Mouse (Mus musculus) kidney, adult 9 months (tissue): ENCODE results near the gene Rgs11.

Experiments used
- DNase-seq: peaks from one replicate; pipeline ENCODE4 v3.0.0; 2022

Rgs11 gene

GRCm38 (mm10) chr17:26232863-26233262 lies 30.1 kb downstream of the Rgs11 start:
- no peak for DNase-seq

DNA sequence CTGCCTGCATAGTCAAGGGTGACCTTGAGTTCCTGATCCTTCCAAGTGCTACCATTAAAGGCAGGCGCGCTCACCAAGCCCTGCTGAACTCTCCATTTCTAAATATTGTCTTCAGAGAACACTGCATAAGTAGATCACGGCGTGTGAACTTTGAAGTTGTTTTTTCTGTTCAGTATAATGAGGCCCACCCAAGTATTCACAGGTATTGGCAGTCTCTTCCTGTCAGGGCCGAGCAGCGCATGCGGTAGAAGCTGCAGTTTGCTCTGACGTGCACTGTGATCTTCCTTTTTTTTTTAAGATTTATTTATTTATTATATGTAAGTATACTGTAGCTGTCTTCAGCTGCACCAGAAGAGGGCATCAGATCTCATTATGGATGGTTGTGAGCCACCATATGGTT lies 31.6 kb downstream of the Rgs11 start:
- DNase-seq = no peak

DNA sequence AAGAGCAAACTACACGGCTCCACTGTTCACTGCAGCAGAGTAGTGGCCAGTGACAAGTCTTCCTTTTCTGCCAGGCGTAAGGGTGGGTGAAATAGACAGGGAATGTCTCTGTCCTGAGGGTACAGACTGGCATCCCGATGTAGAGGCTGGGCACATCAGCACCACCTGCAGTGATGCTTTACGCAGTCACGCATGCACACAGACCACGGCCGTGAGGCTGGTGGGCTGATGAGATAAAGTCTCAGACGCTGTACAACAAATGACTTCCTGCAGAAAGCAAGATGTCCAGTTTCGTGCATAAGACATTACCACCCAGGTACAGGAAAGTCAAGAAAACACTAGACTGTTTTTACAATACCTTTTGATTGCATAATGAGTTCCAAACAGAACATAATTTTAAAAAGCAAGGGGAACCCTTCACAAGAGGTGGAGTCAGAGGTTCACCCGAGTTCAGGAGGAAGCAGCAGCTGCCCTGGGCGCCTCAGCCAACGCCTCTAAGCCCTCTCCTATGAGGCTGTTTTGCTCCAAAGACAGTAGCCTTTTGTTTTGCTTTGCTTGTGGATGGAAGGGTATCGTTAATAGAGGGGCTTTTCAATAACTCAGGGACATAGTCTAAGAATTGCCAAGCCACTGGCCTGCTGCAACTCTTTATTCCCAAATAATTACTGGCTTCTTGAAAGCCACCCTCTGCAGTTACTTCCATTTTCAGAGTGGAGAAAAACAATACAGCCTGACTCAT lies 32.5 kb downstream of the Rgs11 start:
- no peak for DNase-seq

- DNase-seq = no peak
Measured at GRCm38 (mm10) chr17:26237667-26238066, 34.9 kb downstream of the Rgs11 start.

GRCm38 (mm10) chr17:26239551-26239950 lies 36.8 kb downstream of the Rgs11 start:
- DNase-seq = no peak

DNA sequence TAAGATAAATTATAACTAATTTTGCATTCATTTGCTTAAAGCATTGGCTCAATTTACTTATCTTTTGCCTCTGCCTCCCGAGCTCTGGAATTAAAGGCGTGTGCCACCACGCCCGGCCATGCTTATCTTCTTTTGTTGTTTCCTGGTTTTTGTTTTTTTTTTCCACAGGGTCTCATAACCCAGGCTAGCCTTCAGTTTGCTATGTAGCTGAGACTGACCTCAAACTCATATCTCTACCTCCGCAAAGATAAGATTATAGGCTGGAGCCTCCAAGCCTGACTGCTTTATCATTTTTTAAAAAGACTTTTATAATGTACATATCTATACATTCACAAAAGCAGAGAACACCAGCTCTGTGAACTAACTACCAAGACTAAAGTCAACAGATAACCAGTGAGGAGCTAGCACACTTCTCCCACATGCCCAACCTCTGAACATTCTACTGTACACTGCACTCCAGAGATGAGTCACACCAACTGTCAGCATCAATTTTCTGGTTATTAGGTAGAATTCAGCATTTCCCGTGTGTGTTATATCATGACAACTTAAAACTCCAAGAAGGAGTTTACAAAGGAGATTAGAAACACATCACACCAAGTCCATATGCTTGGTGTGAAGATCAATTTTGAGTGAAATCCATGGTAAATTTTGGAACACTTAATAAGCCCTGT lies 37.5 kb downstream of the Rgs11 start:
- DNase-seq = no peak

- DNase-seq = no peak
Measured at GRCm38 (mm10) chr17:26240990-26241389, 38.2 kb downstream of the Rgs11 start.

GRCm38 (mm10) chr17:26243471-26244100 lies 40.8 kb downstream of the Rgs11 start:
- DNase-seq = peak; percentile 87

- DNase-seq = peak; percentile 97
Measured at GRCm38 (mm10) chr17:26244101-26244841, 41.5 kb downstream of the Rgs11 start, which contains the start of gene Fam234a. TSS of gene Fam234a (minus strand) at chr17:26244242.

GRCm38 (mm10) chr17:26251886-26252538 lies 49.3 kb downstream of the Rgs11 start:
- DNase-seq = no peak

- DNase-seq = peak; percentile 97
Measured at GRCm38 (mm10) chr17:26252539-26253251, 49.9 kb downstream of the Rgs11 start, which contains the start of gene Luc7l. TSS of gene Luc7l (plus strand) at chr17:26252896.

DNA sequence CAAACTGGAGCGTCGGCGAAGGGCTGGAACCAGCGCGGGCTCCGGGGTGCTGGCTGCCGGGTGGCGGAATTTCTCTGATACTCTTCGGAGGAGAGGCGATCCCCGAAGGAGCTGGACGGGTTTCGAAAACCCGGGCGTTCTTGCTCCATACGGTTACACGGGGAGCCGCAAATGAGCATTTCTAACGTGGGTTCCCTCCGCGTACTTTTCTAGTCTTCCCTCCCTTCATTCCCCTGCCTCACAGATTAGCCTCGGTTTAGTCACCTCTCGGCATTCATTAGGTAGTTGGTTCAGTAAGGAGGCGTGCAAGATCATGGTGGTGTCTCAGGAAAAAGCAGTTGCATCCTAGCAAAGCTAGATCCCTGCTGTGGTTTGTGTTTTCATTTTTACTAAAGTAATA lies 50.6 kb downstream of the Rgs11 start:
- DNase-seq = no peak

DNA sequence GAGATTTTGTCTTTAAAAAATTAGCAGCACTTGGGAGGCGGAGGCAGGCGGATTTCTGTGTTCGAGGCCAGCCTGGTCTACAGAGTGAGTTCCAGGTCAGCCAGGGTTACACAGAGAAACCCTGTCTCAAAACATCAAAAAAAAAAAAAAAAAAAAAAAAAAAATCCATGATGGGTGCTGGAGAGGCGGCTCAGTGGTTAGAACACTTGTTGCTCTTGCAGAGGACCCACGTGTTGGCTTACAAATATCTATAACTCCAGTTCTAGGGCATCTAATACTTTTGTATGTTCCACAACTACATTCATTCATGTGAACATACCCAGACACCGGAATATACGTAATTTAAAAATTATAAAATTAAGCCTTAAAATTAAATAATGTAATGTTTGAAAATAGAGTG lies 52.6 kb downstream of the Rgs11 start:
- no peak for DNase-seq
